Mouse (Mus musculus) embryonic facial prominence, embryonic 12.5 days (tissue): Measurements from ENCODE around the gene Islr2. TPM values are rescaled to one million over a fixed set of nuclear protein-coding genes. Genes with fewer than 3 reads are reported as not detected.
A peak's percentile ranks its signal among the peaks of the same experiment; 100 is the strongest.

Experiments
- ATAC-seq: fragments of 200-750 bp; cut with Nextera tagmentation; 2 replicates; pipeline ENCODE4 v1.8.0; 2017; ENCODE audit not compliant: insufficient number of reproducible peaks, insufficient read depth, low FRiP score, low TSS enrichment
- H3K27ac ChIP-seq: fragments of 300-500 bp; sonication (generic); 2 replicates; pipeline ENCODE4 v1.5.1; 2016; ENCODE audit warnings: mild to moderate bottlenecking
- H3K27me3 ChIP-seq: fragments of 300-500 bp; sonication (generic); 2 replicates; pipeline ENCODE4 v1.6.1; 2016; ENCODE audit warnings: mild to moderate bottlenecking, moderate library complexity
- H3K36me3 ChIP-seq: fragments of 300-500 bp; sonication (generic); 2 replicates; pipeline ENCODE4 v1.6.1; 2016; ENCODE audit warnings: mild to moderate bottlenecking
- H3K4me1 ChIP-seq: fragments of 300-500 bp; sonication (generic); 2 replicates; pipeline ENCODE4 v1.6.1; 2016
- H3K4me2 ChIP-seq: fragments of 300-500 bp; sonication (generic); replicated peaks from 2 replicates; pipeline ENCODE4 v1.6.1; 2016; ENCODE audit warnings: mild to moderate bottlenecking, moderate library complexity
- H3K4me3 ChIP-seq: fragments of 300-500 bp; sonication (generic); 2 replicates; pipeline ENCODE4 v1.5.1; 2016; ENCODE audit warnings: mild to moderate bottlenecking
- H3K9ac ChIP-seq: fragments of 300-500 bp; sonication (generic); 2 replicates; pipeline ENCODE4 v1.6.1; 2016; ENCODE audit warnings: mild to moderate bottlenecking, moderate library complexity
- H3K9me3 ChIP-seq: fragments of 300-500 bp; sonication (generic); 2 replicates; pipeline ENCODE4 v1.6.1; 2016; ENCODE audit warnings: mild to moderate bottlenecking, moderate library complexity
- WGBS: fragments of 180-500 bp; shearing (Covaris S2); methylation state at CpG from one replicate; pipeline ENCODE4 v1.1.7; 2016; 5-methylcytosine and 5-hydroxymethylcytosine counted together
- polyA plus RNA-seq: library from polyadenylated mRNA; unstranded; fragments of >200 nt; fragmentation: Nextera tagmentation; extraction: Ambion mirVana; gene quantifications from 2 replicates; pipeline ENCODE4 v1.2.1, GENCODE M21; 2016

The Islr2 gene
- polyA plus RNA-seq, 1 experiment from 2014 or later: 5.3 TPM

DNA sequence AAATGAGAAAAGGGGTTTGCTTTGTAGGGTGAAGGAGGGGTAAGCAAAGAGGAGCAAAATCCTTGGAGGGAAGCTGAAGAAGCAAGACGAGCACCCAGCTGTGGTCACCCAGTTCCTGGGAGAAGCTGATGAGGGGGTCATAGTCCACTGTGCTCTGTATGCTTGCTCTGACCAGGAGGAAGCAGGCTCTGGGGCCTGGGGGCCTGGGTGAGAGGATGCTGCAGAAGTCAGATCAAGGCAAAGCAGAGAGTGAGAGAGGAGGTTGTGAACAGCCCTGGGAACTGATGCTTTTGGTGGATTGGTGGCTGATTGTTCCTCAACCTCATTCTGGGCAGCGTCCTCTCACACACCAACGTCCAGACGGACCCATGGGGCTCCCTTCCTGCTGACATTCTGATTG, 27.0 kb downstream of the Islr2 start:
- ATAC-seq: no peak
- Histone ChIP-seq H3K4me2 (no peak overlapping the region), H3K36me3 (no peaks in the 10 kb centered on the region), H3K4me3 (no peak overlapping the region), H3K27me3 (no peaks in the 10 kb centered on the region), H3K4me1 (peaks cover 18% of the 10 kb centered on the region), H3K9me3 (no peaks in the 10 kb centered on the region), H3K27ac (no peak overlapping the region), H3K9ac (no peak overlapping the region)
- 56% methylated on average over 4 of the region's 4 CpGs for WGBS

GRCm38 (mm10) chr9:58175745-58176487, 28.2 kb downstream of the Islr2 start:
- no peak overlapping the region for H3K4me3 ChIP-seq
- WGBS: 18% methylated on average over 5 of the region's 5 CpGs
- H3K27ac ChIP-seq: peak overlapping the region; percentile 66
- peaks cover 18% of the 10 kb centered on the region for H3K4me1 ChIP-seq
- H3K27me3 ChIP-seq: no peaks in the 10 kb centered on the region
- H3K36me3 ChIP-seq: no peaks in the 10 kb centered on the region
- no peak overlapping the region for H3K4me2 ChIP-seq
- H3K9ac ChIP-seq: no peak overlapping the region
- 0 out of 2 replicates have a peak, but pooled peaks have one; percentile 52 for ATAC-seq
- no peaks in the 10 kb centered on the region for H3K9me3 ChIP-seq

- H3K9ac ChIP-seq: no peak overlapping the region
- WGBS: 29% methylated on average over 5 of the region's 5 CpGs
- H3K36me3 ChIP-seq: no peaks in the 10 kb centered on the region
- H3K9me3 ChIP-seq: no peaks in the 10 kb centered on the region
- no peaks in the 10 kb centered on the region for H3K27me3 ChIP-seq
- no peak overlapping the region for H3K4me2 ChIP-seq
- no peak overlapping the region for H3K4me3 ChIP-seq
- H3K4me1 ChIP-seq: peaks cover 18% of the 10 kb centered on the region
- no peak overlapping the region for H3K27ac ChIP-seq
- ATAC-seq: 0 out of 2 replicates have a peak, but pooled peaks have one; percentile 22
Measured at GRCm38 (mm10) chr9:58174818-58175251, 29.3 kb downstream of the Islr2 start.

GRCm38 (mm10) chr9:58172863-58173262, 31.3 kb downstream of the Islr2 start:
- 78% methylated on average over 2 of the region's 2 CpGs for WGBS
- H3K9me3 ChIP-seq: no peaks in the 10 kb centered on the region
- no peak overlapping the region for H3K27ac ChIP-seq
- H3K9ac ChIP-seq: no peak overlapping the region
- no peak for ATAC-seq
- peaks cover 31% of the 10 kb centered on the region for H3K4me1 ChIP-seq
- H3K4me3 ChIP-seq: no peak overlapping the region
- H3K36me3 ChIP-seq: no peaks in the 10 kb centered on the region
- H3K27me3 ChIP-seq: no peaks in the 10 kb centered on the region
- no peak overlapping the region for H3K4me2 ChIP-seq

DNA sequence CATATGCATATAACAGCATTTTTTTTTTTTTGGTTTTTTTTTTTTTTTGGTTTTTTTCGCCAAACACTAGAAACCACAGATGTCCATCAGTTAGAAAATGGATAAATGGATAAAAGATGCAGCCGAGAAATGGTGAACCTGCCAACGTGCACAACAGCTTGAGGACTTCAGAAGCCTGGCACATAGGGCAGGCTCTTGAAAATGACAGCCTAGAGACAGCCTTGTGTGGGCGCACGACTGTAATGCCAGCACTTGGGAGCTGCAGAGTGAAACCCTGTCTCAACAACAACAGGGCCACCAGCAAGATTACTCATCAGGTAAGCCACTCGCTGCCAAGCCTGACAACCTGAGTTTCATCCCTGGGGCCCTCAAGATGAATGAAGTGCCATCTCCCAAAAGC, 34.7 kb downstream of the Islr2 start:
- Histone ChIP-seq H3K36me3 (no peaks in the 10 kb centered on the region), H3K9ac (no peak overlapping the region), H3K27me3 (no peaks in the 10 kb centered on the region), H3K9me3 (no peaks in the 10 kb centered on the region), H3K4me1 (peaks cover 13% of the 10 kb centered on the region), H3K27ac (peak overlapping the region; percentile 63; the same call in 1 of the 2 replicates), H3K4me2 (no peak overlapping the region), H3K4me3 (no peak overlapping the region)
- 66% methylated on average over 6 of the region's 6 CpGs for WGBS
- ATAC-seq: no peak

- Histone ChIP-seq H3K36me3 (no peaks in the 10 kb centered on the region), H3K9ac (no peak overlapping the region), H3K9me3 (no peaks in the 10 kb centered on the region), H3K4me2 (no peak overlapping the region), H3K27ac (peak overlapping the region; percentile 66), H3K27me3 (no peaks in the 10 kb centered on the region), H3K4me3 (no peak overlapping the region), H3K4me1 (peaks cover 13% of the 10 kb centered on the region)
- no peak for ATAC-seq
- WGBS: 41% methylated on average over 3 of the region's 3 CpGs
Measured at GRCm38 (mm10) chr9:58168880-58169279, 35.2 kb downstream of the Islr2 start.

GRCm38 (mm10) chr9:58165779-58166178, 38.3 kb downstream of the Islr2 start:
- Histone ChIP-seq H3K4me2 (no peak overlapping the region), H3K27me3 (no peaks in the 10 kb centered on the region), H3K4me3 (no peak overlapping the region), H3K9me3 (no peaks in the 10 kb centered on the region), H3K36me3 (no peaks in the 10 kb centered on the region), H3K9ac (no peak overlapping the region), H3K27ac (no peak overlapping the region), H3K4me1 (peaks cover 17% of the 10 kb centered on the region)
- no peak for ATAC-seq
- WGBS: 74% methylated on average over 1 of the region's 1 CpGs

- Histone ChIP-seq H3K4me3 (no peak overlapping the region), H3K27ac (no peak overlapping the region), H3K9ac (no peak overlapping the region), H3K4me1 (peaks cover 27% of the 10 kb centered on the region), H3K27me3 (no peaks in the 10 kb centered on the region), H3K9me3 (no peaks in the 10 kb centered on the region), H3K4me2 (no peak overlapping the region), H3K36me3 (no peaks in the 10 kb centered on the region)
- ATAC-seq: no peak
- WGBS: 75% methylated on average over 5 of the region's 5 CpGs
Measured at GRCm38 (mm10) chr9:58163146-58163545, 41.0 kb downstream of the Islr2 start.

- 84% methylated on average over 3 of the region's 3 CpGs for WGBS
- Histone ChIP-seq H3K4me1 (peaks cover 36% of the 10 kb centered on the region), H3K27me3 (no peaks in the 10 kb centered on the region), H3K4me2 (no peak overlapping the region), H3K27ac (no peak overlapping the region), H3K9ac (no peak overlapping the region), H3K4me3 (no peak overlapping the region), H3K9me3 (no peaks in the 10 kb centered on the region), H3K36me3 (no peaks in the 10 kb centered on the region)
- no peak for ATAC-seq
Measured at GRCm38 (mm10) chr9:58162173-58162572, 41.9 kb downstream of the Islr2 start.

DNA sequence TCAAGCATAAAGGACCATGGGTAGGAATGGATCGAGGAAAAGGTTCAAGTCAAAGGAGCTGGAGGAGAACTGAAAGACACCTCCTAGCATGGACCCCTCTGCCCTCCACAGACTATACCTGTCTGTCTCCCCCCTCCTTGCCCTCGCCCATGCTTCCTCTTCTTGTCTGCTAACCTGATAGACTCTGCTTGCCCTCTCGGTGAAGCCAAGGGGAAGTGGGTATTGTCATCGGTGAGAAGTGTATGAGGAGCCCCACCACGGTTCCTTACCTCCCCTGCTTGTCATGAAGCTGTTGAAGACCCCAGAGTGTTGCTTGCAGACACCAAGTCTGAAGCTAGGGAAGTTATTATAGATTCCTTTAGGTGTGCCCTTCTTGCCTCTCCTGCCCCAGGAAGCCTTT, 43.8 kb downstream of the Islr2 start:
- H3K9me3 ChIP-seq: no peaks in the 10 kb centered on the region
- ATAC-seq: no peak
- H3K36me3 ChIP-seq: no peaks in the 10 kb centered on the region
- H3K9ac ChIP-seq: no peak overlapping the region
- no peak overlapping the region for H3K4me3 ChIP-seq
- H3K27me3 ChIP-seq: no peaks in the 10 kb centered on the region
- no peak overlapping the region for H3K4me2 ChIP-seq
- peak overlapping the region; percentile 98 for H3K27ac ChIP-seq
- WGBS: 76% methylated on average over 5 of the region's 5 CpGs
- H3K4me1 ChIP-seq: peaks cover 54% of the 10 kb centered on the region

DNA sequence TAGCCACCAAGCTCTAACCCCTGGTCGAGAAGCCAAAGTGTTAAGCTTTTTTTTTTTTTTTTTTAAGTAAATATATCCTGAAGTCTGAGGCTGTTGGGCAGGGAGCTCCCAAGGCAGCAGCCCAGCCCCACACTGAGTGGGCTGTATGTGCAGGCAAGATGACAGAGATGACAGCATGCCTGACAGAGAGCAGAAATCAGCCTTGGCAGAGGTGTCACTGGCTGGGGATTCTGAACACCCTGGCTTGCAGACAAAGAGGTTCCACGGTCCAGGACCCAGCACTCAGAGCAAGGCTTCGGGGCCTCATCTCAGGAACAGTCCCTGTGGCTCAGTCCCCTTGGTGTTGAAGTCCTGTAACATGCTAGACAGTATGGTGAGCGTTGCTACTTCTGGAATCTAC, 44.3 kb downstream of the Islr2 start:
- Histone ChIP-seq H3K27me3 (no peaks in the 10 kb centered on the region), H3K27ac (peak overlapping the region; percentile 98), H3K4me3 (no peak overlapping the region), H3K36me3 (no peaks in the 10 kb centered on the region; the same call in 1 of the 2 replicates), H3K4me2 (peak overlapping the region; percentile 57; the same call in 1 of the 2 replicates), H3K9ac (no peak overlapping the region), H3K4me1 (peaks cover 59% of the 10 kb centered on the region), H3K9me3 (no peaks in the 10 kb centered on the region)
- WGBS: 76% methylated on average over 4 of the region's 4 CpGs
- no peak for ATAC-seq

DNA sequence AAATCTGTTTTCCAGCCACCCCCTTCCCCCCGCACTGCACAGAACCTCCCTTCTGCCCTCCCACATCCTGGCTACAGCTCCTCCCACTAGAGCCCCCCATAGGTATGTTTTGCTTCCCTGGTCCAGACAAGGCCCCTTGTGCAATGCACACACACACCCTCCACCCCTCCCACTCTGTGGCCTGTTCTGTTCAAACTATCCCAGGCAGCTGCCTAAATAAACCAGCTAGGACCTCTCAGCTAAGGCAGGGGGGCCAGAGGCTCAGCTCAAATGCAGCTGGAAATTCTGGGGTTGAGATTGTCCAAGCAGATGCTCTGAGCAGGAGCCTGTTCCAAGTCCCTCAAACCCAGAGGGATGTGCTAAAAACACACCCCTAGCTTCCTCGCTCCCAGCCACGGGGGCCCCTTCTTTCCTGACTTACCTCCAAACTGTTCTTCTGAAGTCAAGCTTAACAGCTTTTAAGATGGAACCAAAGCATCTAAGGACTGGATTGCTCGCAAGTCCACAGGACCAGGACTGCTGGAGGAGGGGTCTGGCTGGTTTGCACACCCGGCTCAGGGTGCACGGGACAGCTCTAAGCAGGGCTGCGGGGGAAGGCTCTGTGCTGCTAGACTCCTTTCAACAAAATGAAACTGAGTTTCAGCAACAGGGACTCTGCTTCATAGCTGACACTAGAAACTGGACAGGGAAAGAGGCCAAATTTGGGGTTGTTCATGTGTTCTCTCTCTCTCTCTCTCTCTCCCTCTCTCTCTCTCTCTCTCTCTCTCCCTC, 45.4 kb downstream of the Islr2 start:
- H3K27me3 ChIP-seq: no peaks in the 10 kb centered on the region
- peaks cover 4% of the 10 kb centered on the region; the same call in 1 of the 2 replicates for H3K36me3 ChIP-seq
- peak overlapping the region; percentile 33 for H3K4me3 ChIP-seq
- H3K4me2 ChIP-seq: peak overlapping the region; percentile 57
- H3K27ac ChIP-seq: peak overlapping the region; percentile 98
- 18% methylated on average over 7 of the region's 7 CpGs for WGBS
- ATAC-seq: peak; percentile 87
- no peaks in the 10 kb centered on the region for H3K9me3 ChIP-seq
- 0 out of 2 replicates have a peak overlapping the region, but pooled peaks have one; percentile 48 for H3K9ac ChIP-seq
- H3K4me1 ChIP-seq: peaks cover 64% of the 10 kb centered on the region
